ENCODE assay signal across 10 mouse cellular contexts in genomic region chr11:98708282-98708956, GRCm38 (mm10). TPM values are rescaled to one million over a fixed set of nuclear protein-coding genes. Genes with fewer than 3 reads are reported as not detected.
A peak's percentile ranks its signal among the peaks of the same experiment; 100 is the strongest.
DNase-seq lines count a peak whose midpoint lies in the region; ATAC-seq and TF ChIP-seq lines count a peak whose summit lies in the region.
"Had no signal": no experiment of that assay in that cellular context is flagged by ENCODE, and none has a peak within 500 bp of the region (broad histone marks: within the 10 kb centered on the region; RNA-seq: fewer than 3 reads in every experiment).

No protein-coding gene starts in this region.

- 86% methylated on average over 19 of the region's 19 CpGs for WGBS in heart, embryonic 11.5 days (ENCODE audit: insufficient replicate concordance)
- WGBS in limb, embryonic 15.5 days, result 79% methylated on average over 19 of the region's 19 CpGs
- 88% methylated on average over 19 of the region's 19 CpGs for WGBS in neural tube, embryonic 15.5 days
- WGBS in midbrain, postnatal 0 days, result 87% methylated on average over 19 of the region's 19 CpGs

- TF ChIP-seq CTCF in left cerebral cortex, adult 2 months (IDR thresholded peaks at IDR 0.05), result no peak
- no peak for TF ChIP-seq CTCF in midbrain, postnatal 0 days (IDR thresholded peaks at IDR 0.05)

- no peaks in the 10 kb centered on the region for H3K27me3 ChIP-seq in heart, embryonic 11.5 days (ENCODE audit: control insufficient read depth, insufficient read depth, low read length)
- H3K27me3 ChIP-seq in limb, embryonic 15.5 days, result no peaks in the 10 kb centered on the region
- H3K27me3 ChIP-seq in neural tube, embryonic 15.5 days (replicated peaks), result no peaks in the 10 kb centered on the region
- H3K27me3 ChIP-seq in midbrain, postnatal 0 days (ENCODE audit: insufficient read depth, low read length), result no peaks in the 10 kb centered on the region
- H3K27me3 ChIP-seq: megakaryocyte, embryonic 14.5 days had no signal

- DNase-seq in left cerebral cortex, adult 2 months (ENCODE audit: extremely low spot score in 1 of 2, low spot score in 2 of 2), result no peak
- DNase-seq in left cerebral cortex, postnatal 25 days (ENCODE audit: low spot score in 2 of 2), result no peak
- no peak for DNase-seq in midbrain, postnatal 0 days (ENCODE audit: low spot score)
- DNase-seq in thymus, postnatal 4 days, result no peak
- DNase-seq: gastrocnemius, postnatal 25 days had no signal

- H3K4me3 ChIP-seq in left cerebral cortex, adult 2 months, result no peak overlapping the region
- H3K4me3 ChIP-seq in heart, embryonic 11.5 days (ENCODE audit: low read depth, low read length), result no peak overlapping the region
- H3K4me3 ChIP-seq in limb, embryonic 15.5 days, result no peak overlapping the region
- H3K4me3 ChIP-seq in neural tube, embryonic 15.5 days (replicated peaks), result no peak overlapping the region
- H3K4me3 ChIP-seq in midbrain, postnatal 0 days (ENCODE audit: low read depth, low read length), result no peak overlapping the region

- 0 out of 2 replicates have a peak overlapping the region, but pooled peaks have one; percentile 19 for H3K27ac ChIP-seq in left cerebral cortex, adult 2 months
- peak overlapping the region; percentile 46; the same call in 1 of the 2 replicates for H3K27ac ChIP-seq in heart, embryonic 11.5 days (ENCODE audit: low read depth, low read length)
- H3K27ac ChIP-seq in limb, embryonic 15.5 days, result peak overlapping the region; percentile 66
- no peak overlapping the region for H3K27ac ChIP-seq in neural tube, embryonic 15.5 days (replicated peaks)
- no peak overlapping the region for H3K27ac ChIP-seq in midbrain, postnatal 0 days (ENCODE audit: low read depth, low read length)

- intact Hi-C loops in left cerebral cortex, adult 2 months (cut with DNase I), result loop anchor here (2.0 kb wide), 1 partner anchor 78 kb away; no protein-coding TSS in a partner anchor
- intact Hi-C loops in left cerebral cortex, postnatal 25 days (cut with DNase I), result no loop called here

- peaks cover 13% of the 10 kb centered on the region for H3K4me1 ChIP-seq in heart, embryonic 11.5 days (ENCODE audit: control insufficient read depth, insufficient read depth, low read length)
- peaks cover 26% of the 10 kb centered on the region for H3K4me1 ChIP-seq in limb, embryonic 15.5 days
- peaks cover 23% of the 10 kb centered on the region for H3K4me1 ChIP-seq in neural tube, embryonic 15.5 days
- H3K4me1 ChIP-seq in midbrain, postnatal 0 days (ENCODE audit: insufficient read depth, low read length), result no peaks in the 10 kb centered on the region

- H3K9ac ChIP-seq in heart, embryonic 11.5 days (ENCODE audit: low read depth, low read length), result no peak overlapping the region
- no peak overlapping the region for H3K9ac ChIP-seq in limb, embryonic 15.5 days
- no peak overlapping the region for H3K9ac ChIP-seq in neural tube, embryonic 15.5 days (replicated peaks)
- H3K9ac ChIP-seq in midbrain, postnatal 0 days (replicated peaks; ENCODE audit: low read length, poor library complexity, severe bottlenecking), result no peak overlapping the region

- H3K4me2 ChIP-seq in heart, embryonic 11.5 days, result no peak overlapping the region
- H3K4me2 ChIP-seq in limb, embryonic 15.5 days, result no peak overlapping the region
- peak overlapping the region; percentile 6; the same call in 1 of the 2 replicates for H3K4me2 ChIP-seq in neural tube, embryonic 15.5 days
- H3K4me2 ChIP-seq in midbrain, postnatal 0 days (ENCODE audit: low read depth, low read length, poor library complexity, severe bottlenecking), result no peak overlapping the region

- peaks cover 29% of the 10 kb centered on the region for H3K36me3 ChIP-seq in heart, embryonic 11.5 days (ENCODE audit: control insufficient read depth, insufficient read depth, low read length)
- peaks cover 83% of the 10 kb centered on the region for H3K36me3 ChIP-seq in limb, embryonic 15.5 days
- H3K36me3 ChIP-seq in neural tube, embryonic 15.5 days, result peaks cover 76% of the 10 kb centered on the region
- peaks cover 73% of the 10 kb centered on the region for H3K36me3 ChIP-seq in midbrain, postnatal 0 days (ENCODE audit: insufficient read depth, low read length)

- ATAC-seq in heart, embryonic 11.5 days (replicated peaks; ENCODE audit: insufficient number of reproducible peaks, low FRiP score, low TSS enrichment), result no peak
- ATAC-seq in limb, embryonic 15.5 days (ENCODE audit: insufficient number of reproducible peaks, low FRiP score, low TSS enrichment, low read depth), result no peak
- ATAC-seq in neural tube, embryonic 15.5 days (ENCODE audit: low FRiP score), result no peak
- ATAC-seq in midbrain, postnatal 0 days (ENCODE audit: low FRiP score), result no peak
- ATAC-seq in cerebellum, adult (ENCODE audit: insufficient number of reproducible peaks, low FRiP score, low TSS enrichment), result no peak

- H3K9me3 ChIP-seq in heart, embryonic 11.5 days (replicated peaks; ENCODE audit: control insufficient read depth, low read length), result no peaks in the 10 kb centered on the region
- H3K9me3 ChIP-seq in limb, embryonic 15.5 days, result no peaks in the 10 kb centered on the region
- H3K9me3 ChIP-seq in neural tube, embryonic 15.5 days (replicated peaks), result no peaks in the 10 kb centered on the region
- H3K9me3 ChIP-seq in midbrain, postnatal 0 days (ENCODE audit: low read length), result no peaks in the 10 kb centered on the region
- H3K9me3 ChIP-seq: megakaryocyte, embryonic 14.5 days had no signal

RNA-seq across cellular contexts. Expression of gene Csf3, which starts 7.4 kb away (rescaled TPM):
- not detected for total RNA-seq in left cerebral cortex, adult 2 months (2021)
- total RNA-seq in left cerebral cortex, postnatal 25 days (2021), result not detected
- polyA plus RNA-seq in heart, embryonic 11.5 days (2014; fragmentation: Nextera tagmentation; extraction: Ambion mirVana), result not detected in 2 replicates
- 0.10 TPM in 1 of 2 replicates, not detected in the other for polyA plus RNA-seq in limb, embryonic 15.5 days (2015; fragmentation: Nextera tagmentation; extraction: Ambion mirVana)
- not detected in 2 replicates for polyA plus RNA-seq in neural tube, embryonic 15.5 days (2015; fragmentation: Nextera tagmentation; extraction: Ambion mirVana)
- not detected in 2 replicates for total RNA-seq in midbrain, postnatal 0 days (2014; rRNA removed)
- not detected in 2 replicates for polyA plus RNA-seq in midbrain, postnatal 0 days (2015; fragmentation: Nextera tagmentation; extraction: Ambion mirVana)
- total RNA-seq: gastrocnemius, postnatal 25 days had no signal

RNA-seq across cellular contexts. Expression of gene Med24, which starts 20.8 kb away (rescaled TPM):
- 100 to 1,000 TPM; 126 to 134 TPM for total RNA-seq in left cerebral cortex, adult 2 months (2021)
- total RNA-seq in left cerebral cortex, postnatal 25 days (2021), result 100 to 1,000 TPM; 116 to 131 TPM
- polyA plus RNA-seq in heart, embryonic 11.5 days (2014; fragmentation: Nextera tagmentation; extraction: Ambion mirVana), result 31.6 and 42.1 TPM in 2 replicates
- polyA plus RNA-seq in limb, embryonic 15.5 days (2015; fragmentation: Nextera tagmentation; extraction: Ambion mirVana), result 47.6 and 48.3 TPM in 2 replicates
- polyA plus RNA-seq in neural tube, embryonic 15.5 days (2015; fragmentation: Nextera tagmentation; extraction: Ambion mirVana), result 59.6 and 60.9 TPM in 2 replicates
- total RNA-seq in midbrain, postnatal 0 days (2014; rRNA removed), result 66.6 and 81.2 TPM in 2 replicates
- 52.2 and 59.8 TPM in 2 replicates for polyA plus RNA-seq in midbrain, postnatal 0 days (2015; fragmentation: Nextera tagmentation; extraction: Ambion mirVana)

RNA-seq across cellular contexts. Expression of gene Psmd3, which starts 26.1 kb away (rescaled TPM):
- total RNA-seq in left cerebral cortex, adult 2 months (2021), result 100 to 1,000 TPM; 132 TPM
- total RNA-seq in left cerebral cortex, postnatal 25 days (2021), result 100 to 1,000 TPM; 129 to 132 TPM
- polyA plus RNA-seq in heart, embryonic 11.5 days (2014; fragmentation: Nextera tagmentation; extraction: Ambion mirVana), result 122 and 131 TPM in 2 replicates
- 197 and 200 TPM in 2 replicates for polyA plus RNA-seq in limb, embryonic 15.5 days (2015; fragmentation: Nextera tagmentation; extraction: Ambion mirVana)
- polyA plus RNA-seq in neural tube, embryonic 15.5 days (2015; fragmentation: Nextera tagmentation; extraction: Ambion mirVana), result 185 and 191 TPM in 2 replicates
- 114 and 129 TPM in 2 replicates for total RNA-seq in midbrain, postnatal 0 days (2014; rRNA removed)
- 182 and 183 TPM in 2 replicates for polyA plus RNA-seq in midbrain, postnatal 0 days (2015; fragmentation: Nextera tagmentation; extraction: Ambion mirVana)

RNA-seq across cellular contexts. Expression of gene Thra, which starts 32.0 kb away (rescaled TPM):
- total RNA-seq in left cerebral cortex, adult 2 months (2021), result 100 to 1,000 TPM; 730 to 768 TPM
- 100 to 1,000 TPM; 719 to 771 TPM for total RNA-seq in left cerebral cortex, postnatal 25 days (2021)
- polyA plus RNA-seq in heart, embryonic 11.5 days (2014; fragmentation: Nextera tagmentation; extraction: Ambion mirVana), result 32.2 and 35.7 TPM in 2 replicates
- 38.4 and 39.6 TPM in 2 replicates for polyA plus RNA-seq in limb, embryonic 15.5 days (2015; fragmentation: Nextera tagmentation; extraction: Ambion mirVana)
- polyA plus RNA-seq in neural tube, embryonic 15.5 days (2015; fragmentation: Nextera tagmentation; extraction: Ambion mirVana), result 104 and 125 TPM in 2 replicates
- total RNA-seq in midbrain, postnatal 0 days (2014; rRNA removed), result 774 and 843 TPM in 2 replicates
- polyA plus RNA-seq in midbrain, postnatal 0 days (2015; fragmentation: Nextera tagmentation; extraction: Ambion mirVana), result 165 and 182 TPM in 2 replicates

RNA-seq across cellular contexts. Expression of gene Gsdma, which starts 44.3 kb away (rescaled TPM):
- total RNA-seq in left cerebral cortex, adult 2 months (2021), result not detected
- not detected for total RNA-seq in left cerebral cortex, postnatal 25 days (2021)
- not detected in 2 replicates for polyA plus RNA-seq in heart, embryonic 11.5 days (2014; fragmentation: Nextera tagmentation; extraction: Ambion mirVana)
- polyA plus RNA-seq in limb, embryonic 15.5 days (2015; fragmentation: Nextera tagmentation; extraction: Ambion mirVana), result 10.5 and 14.7 TPM in 2 replicates
- polyA plus RNA-seq in neural tube, embryonic 15.5 days (2015; fragmentation: Nextera tagmentation; extraction: Ambion mirVana), result 0.06 TPM in 1 of 2 replicates, not detected in the other
- 0.05 TPM in 1 of 2 replicates, not detected in the other for total RNA-seq in midbrain, postnatal 0 days (2014; rRNA removed)
- 0.11 TPM in 1 of 2 replicates, not detected in the other for polyA plus RNA-seq in midbrain, postnatal 0 days (2015; fragmentation: Nextera tagmentation; extraction: Ambion mirVana)

Comparison
In these comparisons a context has a peak if more than half of its experiments do, and no peak if none do; other contexts are left out.
1. H3K27ac ChIP-seq: peak in left cerebral cortex, adult 2 months (single experiment), heart, embryonic 11.5 days (single experiment) and limb, embryonic 15.5 days (single experiment); none in neural tube, embryonic 15.5 days (single experiment) and midbrain, postnatal 0 days (single experiment).